Comparison of ENCODE assay signal across 8 mouse cellular contexts in the genomic region with DNA sequence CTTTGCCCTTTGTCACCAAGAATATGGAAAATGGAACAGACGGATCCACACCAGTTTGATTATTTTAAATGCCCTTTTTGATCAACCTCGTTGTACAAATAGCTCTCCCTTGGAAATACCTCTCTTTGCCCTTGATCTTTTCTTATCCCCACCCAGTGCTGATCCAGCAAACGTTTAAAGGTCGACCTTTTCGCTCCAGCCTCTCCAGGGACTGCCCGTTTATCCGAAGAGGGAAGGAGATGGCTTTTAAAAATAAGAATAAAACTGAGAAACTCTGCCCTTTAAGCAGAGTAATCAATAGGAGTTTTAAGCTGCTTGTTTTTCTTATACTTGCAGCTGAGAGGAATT. TPM values are rescaled to one million over a fixed set of nuclear protein-coding genes. Genes with fewer than 3 reads are reported as not detected.
DNase-seq lines count a peak whose midpoint lies in the region; ATAC-seq and TF ChIP-seq lines count a peak whose summit lies in the region.

No protein-coding gene starts in this region.

- H3K4me1 ChIP-seq in embryonic facial prominence, embryonic 11.5 days (ENCODE audit: control insufficient read depth, insufficient read depth, low read length): peaks cover 6% of the 10 kb centered on the region; the same call in 1 of the 2 replicates
- H3K4me1 ChIP-seq in intestine, embryonic 14.5 days (replicated peaks; ENCODE audit: control insufficient read depth, insufficient read depth, low read length): peaks cover 7% of the 10 kb centered on the region
- H3K4me1 ChIP-seq in midbrain, embryonic 16.5 days (ENCODE audit: control insufficient read depth, insufficient read depth, low read length): peaks cover 28% of the 10 kb centered on the region

- H3K4me2 ChIP-seq in embryonic facial prominence, embryonic 11.5 days (ENCODE audit: low read depth, low read length): peak overlapping the region; percentile 63
- peak overlapping the region; percentile 100 for H3K4me2 ChIP-seq in intestine, embryonic 14.5 days (ENCODE audit: low read length)
- peak overlapping the region; percentile 72 for H3K4me2 ChIP-seq in midbrain, embryonic 16.5 days (ENCODE audit: low read length)

- peak overlapping the region; percentile 86 for H3K4me3 ChIP-seq in layer of hippocampus, adult 2 months
- peak overlapping the region; percentile 96 for H3K4me3 ChIP-seq in embryonic facial prominence, embryonic 11.5 days (ENCODE audit: low read depth, low read length)
- peak overlapping the region; percentile 67 for H3K4me3 ChIP-seq in intestine, embryonic 14.5 days (ENCODE audit: low read depth, low read length)
- peak overlapping the region; percentile 99 for H3K4me3 ChIP-seq in midbrain, embryonic 16.5 days (ENCODE audit: low read depth, low read length)

- H3K9ac ChIP-seq in embryonic facial prominence, embryonic 11.5 days (replicated peaks; ENCODE audit: low read length): peak overlapping the region; percentile 71
- H3K9ac ChIP-seq in intestine, embryonic 14.5 days (ENCODE audit: low read length): peak overlapping the region; percentile 76
- peak overlapping the region; percentile 100 for H3K9ac ChIP-seq in midbrain, embryonic 16.5 days (ENCODE audit: low read depth, low read length)

- peak overlapping the region; percentile 99 for H3K27ac ChIP-seq in layer of hippocampus, adult 2 months
- H3K27ac ChIP-seq in embryonic facial prominence, embryonic 11.5 days (replicated peaks; ENCODE audit: low read depth, low read length): peak overlapping the region; percentile 98
- H3K27ac ChIP-seq in intestine, embryonic 14.5 days (ENCODE audit: low read depth): 0 out of 2 replicates have a peak overlapping the region, but pooled peaks have one; percentile 29
- H3K27ac ChIP-seq in midbrain, embryonic 16.5 days (ENCODE audit: low read length): peak overlapping the region; percentile 99

- no peak for ATAC-seq in embryonic facial prominence, embryonic 11.5 days (replicated peaks; ENCODE audit: insufficient number of reproducible peaks, low FRiP score, low TSS enrichment, low read depth)
- ATAC-seq in intestine, embryonic 14.5 days (replicated peaks; ENCODE audit: low FRiP score, low TSS enrichment, low read depth): no peak
- no peak for ATAC-seq in midbrain, embryonic 16.5 days

- under 1% methylated on average over 7 of the region's 7 CpGs for WGBS in embryonic facial prominence, embryonic 11.5 days
- WGBS in intestine, embryonic 14.5 days: 3% methylated on average over 7 of the region's 7 CpGs
- under 1% methylated on average over 7 of the region's 7 CpGs for WGBS in midbrain, embryonic 16.5 days

- H3K9me3 ChIP-seq in embryonic facial prominence, embryonic 11.5 days (replicated peaks; ENCODE audit: control insufficient read depth, low read length): no peaks in the 10 kb centered on the region
- no peaks in the 10 kb centered on the region for H3K9me3 ChIP-seq in intestine, embryonic 14.5 days (ENCODE audit: control insufficient read depth, low read length)
- H3K9me3 ChIP-seq in midbrain, embryonic 16.5 days (replicated peaks; ENCODE audit: control insufficient read depth, low read length, poor library complexity, severe bottlenecking): no peaks in the 10 kb centered on the region

- peaks cover 7% of the 10 kb centered on the region for H3K36me3 ChIP-seq in embryonic facial prominence, embryonic 11.5 days (replicated peaks; ENCODE audit: control insufficient read depth, insufficient read depth, low read depth, low read length)
- peaks cover 19% of the 10 kb centered on the region for H3K36me3 ChIP-seq in intestine, embryonic 14.5 days (ENCODE audit: control insufficient read depth, insufficient read depth, low read length)
- peaks cover 10% of the 10 kb centered on the region; the same call in 1 of the 2 replicates for H3K36me3 ChIP-seq in midbrain, embryonic 16.5 days (ENCODE audit: control insufficient read depth, insufficient read depth, low read length)

- intact Hi-C loops in left cerebral cortex, postnatal 25 days (cut with DNase I): loop anchor here (10.0 kb wide), 1 partner anchor 248 kb away; a partner anchor contains a TSS
- intact Hi-C loops in gastrocnemius, postnatal 36 days (cut with DNase I): no loop called here

- TF ChIP-seq CTCF in layer of hippocampus, adult 2 months (conservative IDR thresholded peaks at IDR 0.05): no peak

- H3K27me3 ChIP-seq in embryonic facial prominence, embryonic 11.5 days (ENCODE audit: control insufficient read depth, insufficient read depth, low read length): no peaks in the 10 kb centered on the region
- H3K27me3 ChIP-seq in intestine, embryonic 14.5 days (replicated peaks; ENCODE audit: control insufficient read depth, insufficient read depth, low read length): no peaks in the 10 kb centered on the region
- no peaks in the 10 kb centered on the region for H3K27me3 ChIP-seq in midbrain, embryonic 16.5 days (ENCODE audit: control insufficient read depth, insufficient read depth, low read depth, low read length)

- no peak for DNase-seq in layer of hippocampus, adult 2 months (ENCODE audit: low spot score in 2 of 2)
- DNase-seq in layer of hippocampus, adult 18-20 months (ENCODE audit: low spot score in 2 of 2): no peak
- DNase-seq in embryonic facial prominence, embryonic 11.5 days (ENCODE audit: low spot score): peak; percentile 22
- no peak for DNase-seq in intestine, embryonic 14.5 days (ENCODE audit: low spot score)
- DNase-seq in left cerebral cortex, postnatal 25 days (ENCODE audit: low spot score in 2 of 2): no peak
- DNase-seq in layer of hippocampus, adult 11-12 months (ENCODE audit: low spot score): no peak
- no peak for DNase-seq in gastrocnemius, postnatal 36 days

RNA-seq across cellular contexts. Expression of a gene that starts 1.2 kb away (rescaled TPM):
- 10 to 100 TPM; 36.6 to 39.2 TPM for total RNA-seq in layer of hippocampus, adult 2 months (2021)
- total RNA-seq in layer of hippocampus, adult 18-20 months (2021): 10 to 100 TPM; 46.3 to 48.6 TPM
- polyA plus RNA-seq in embryonic facial prominence, embryonic 11.5 days (2014; fragmentation: Nextera tagmentation; extraction: Ambion mirVana): 32.0 and 32.8 TPM in 2 replicates
- 16.7 and 24.1 TPM in 2 replicates for polyA plus RNA-seq in intestine, embryonic 14.5 days (2014; fragmentation: Nextera tagmentation; extraction: Ambion mirVana)
- 28.1 and 28.6 TPM in 2 replicates for polyA plus RNA-seq in midbrain, embryonic 16.5 days (2015; fragmentation: Nextera tagmentation; extraction: Ambion mirVana)
- 10 to 100 TPM; 38.2 to 43.9 TPM for total RNA-seq in left cerebral cortex, postnatal 25 days (2021)
- 100 to 1,000 TPM; 205 to 210 TPM for total RNA-seq in gastrocnemius, postnatal 36 days (2021)

RNA-seq across cellular contexts. Expression of a gene that starts 33.3 kb away (rescaled TPM):
- under 1 TPM; 0.49 to 0.72 TPM for total RNA-seq in layer of hippocampus, adult 2 months (2021)
- total RNA-seq in layer of hippocampus, adult 18-20 months (2021): under 1 TPM; 0.68 to 0.77 TPM
- 4.2 and 5.0 TPM in 2 replicates for polyA plus RNA-seq in embryonic facial prominence, embryonic 11.5 days (2014; fragmentation: Nextera tagmentation; extraction: Ambion mirVana)
- 1.3 and 1.7 TPM in 2 replicates for polyA plus RNA-seq in intestine, embryonic 14.5 days (2014; fragmentation: Nextera tagmentation; extraction: Ambion mirVana)
- polyA plus RNA-seq in midbrain, embryonic 16.5 days (2015; fragmentation: Nextera tagmentation; extraction: Ambion mirVana): 4.1 and 5.0 TPM in 2 replicates
- total RNA-seq in left cerebral cortex, postnatal 25 days (2021): 1 to 10 TPM; 1.6 to 2.3 TPM
- total RNA-seq in gastrocnemius, postnatal 36 days (2021): 1 to 10 TPM; 6.4 to 6.6 TPM

Comparison
In these comparisons a context has a peak if more than half of its experiments do, and no peak if none do; other contexts are left out.
1. H3K27ac ChIP-seq: peak in every context shown above with its lines; median percentile 99 in layer of hippocampus, adult 2 months; 99 in midbrain, embryonic 16.5 days; 98 in embryonic facial prominence, embryonic 11.5 days; 29 in intestine, embryonic 14.5 days.
2. RNA of a gene that starts 1.2 kb away (total RNA-seq): 205 to 210 TPM in gastrocnemius, postnatal 36 days; 46.3 to 48.6 TPM in layer of hippocampus, adult 18-20 months, 38.2 to 43.9 TPM in left cerebral cortex, postnatal 25 days and 36.6 to 39.2 TPM in layer of hippocampus, adult 2 months; every median in the first group is over 4 times any median in the second.
3. Peak in every context shown above with its lines, with median percentiles within 50 percentile points of each other: H3K4me3 ChIP-seq, H3K4me2 ChIP-seq and H3K9ac ChIP-seq.